Mouse (Mus musculus): Measurements from ENCODE around the gene Slc25a41.

GRCm38 (mm10) chr17:57010911-57011235 lies 30.6 kb downstream of the Slc25a41 start:
- TF ChIP-seq POLR2A (IDR thresholded peaks at IDR 0.05; ENCODE audit: borderline replicate concordance, insufficient read depth, low read length) = no peak
- TF ChIP-seq CTCF (IDR thresholded peaks at IDR 0.05; ENCODE audit: borderline replicate concordance, insufficient read depth, low read depth, low read length) = no peak

All from cerebellum, adult 2 months (tissue).